Mouse (Mus musculus): ENCODE measurements around the gene Abcb4. TPM values are rescaled to one million over a fixed set of nuclear protein-coding genes. Genes with fewer than 3 reads are reported as not detected.
"Not testable (repeated sequence)": the region's sequence is repeated elsewhere in the genome, so short reads cannot be mapped to it uniquely, and the experiment has no call there.

The Abcb4 gene
- total RNA-seq (2021): 10 to 100 TPM; 84.6 to 95.4 TPM
- long read RNA-seq, experiment 1, full-length matches to known transcripts: 55 of 233 reads
- long read RNA-seq, experiment 1, partial matches to known transcripts: 36 of 233 reads
- long read RNA-seq, experiment 1, other reads (novel, unspliced or antisense): 142 of 233 reads
- long read RNA-seq, experiment 2, full-length matches to known transcripts: 41 of 178 reads
- long read RNA-seq, experiment 2, partial matches to known transcripts: 36 of 178 reads
- long read RNA-seq, experiment 2, other reads (novel, unspliced or antisense): 101 of 178 reads

- DNase-seq (ENCODE audit: low spot score): peak; percentile 61
Observed at GRCm38 (mm10) chr5:8893300-8894103, at the start of gene Abcb4. Gene Abcb4 (plus strand): TSS chr5:8893717.

- DNase-seq (ENCODE audit: low spot score): not testable (repeated sequence)
Observed at GRCm38 (mm10) chr5:8848607-8849575, 44.6 kb upstream of the Abcb4 start.

- DNase-seq (ENCODE audit: low spot score): no peak
Observed at GRCm38 (mm10) chr5:8850851-8851250, 42.7 kb upstream of the Abcb4 start.

GRCm38 (mm10) chr5:8857201-8857600 lies 36.3 kb upstream of the Abcb4 start:
- no peak for DNase-seq (ENCODE audit: low spot score)

GRCm38 (mm10) chr5:8861811-8862210 lies 31.7 kb upstream of the Abcb4 start:
- no peak for DNase-seq (ENCODE audit: low spot score)

- peak; percentile 7 for DNase-seq (ENCODE audit: low spot score)
Observed at GRCm38 (mm10) chr5:8863580-8864337, 29.8 kb upstream of the Abcb4 start.

GRCm38 (mm10) chr5:8865630-8866029 lies 27.9 kb upstream of the Abcb4 start:
- not testable (repeated sequence) for DNase-seq (ENCODE audit: low spot score)

GRCm38 (mm10) chr5:8866366-8866765 lies 27.2 kb upstream of the Abcb4 start:
- DNase-seq (ENCODE audit: low spot score): no peak

- DNase-seq (ENCODE audit: low spot score): peak; percentile 39
Observed at GRCm38 (mm10) chr5:8868019-8868418, 25.5 kb upstream of the Abcb4 start.

GRCm38 (mm10) chr5:8872979-8873915 lies 20.3 kb upstream of the Abcb4 start:
- DNase-seq (ENCODE audit: low spot score): no peak

- no peak for DNase-seq (ENCODE audit: low spot score)
Observed at GRCm38 (mm10) chr5:8877086-8877485, 16.4 kb upstream of the Abcb4 start.

GRCm38 (mm10) chr5:8877800-8878199 lies 15.7 kb upstream of the Abcb4 start:
- DNase-seq (ENCODE audit: low spot score): no peak

- no peak for DNase-seq (ENCODE audit: low spot score)
Observed at GRCm38 (mm10) chr5:8885837-8886236, 7.7 kb upstream of the Abcb4 start.

- DNase-seq (ENCODE audit: low spot score): peak; percentile 2
Observed at GRCm38 (mm10) chr5:8894104-8894425, 548 bp downstream of the Abcb4 start.

- DNase-seq (ENCODE audit: low spot score): peak; percentile 29
Observed at GRCm38 (mm10) chr5:8894641-8895490, 1.3 kb downstream of the Abcb4 start.

GRCm38 (mm10) chr5:8896198-8896597 lies 2.7 kb downstream of the Abcb4 start:
- no peak for DNase-seq (ENCODE audit: low spot score)

GRCm38 (mm10) chr5:8898246-8898645 lies 4.7 kb downstream of the Abcb4 start:
- no peak for DNase-seq (ENCODE audit: low spot score)

- no peak for DNase-seq (ENCODE audit: low spot score)
Observed at GRCm38 (mm10) chr5:8901001-8901400, 7.5 kb downstream of the Abcb4 start.
